Mouse (Mus musculus) kidney, embryonic 16.5 days (tissue): Measurements from ENCODE around the gene Col2a1. TPM values are rescaled to one million over a fixed set of nuclear protein-coding genes. Genes with fewer than 3 reads are reported as not detected.
A peak's percentile ranks its signal among the peaks of the same experiment; 100 is the strongest.

Source experiments
- ATAC-seq: fragments of 200-750 bp; cut with Nextera tagmentation; 2 replicates; pipeline ENCODE4 v1.8.0; 2017; ENCODE audit warnings: moderate TSS enrichment; ENCODE audit not compliant: low FRiP score, low TSS enrichment
- H3K27ac ChIP-seq: fragments of 300-500 bp; sonication (generic); 2 replicates; pipeline ENCODE4 v1.5.1; 2014; ENCODE audit warnings: low read length
- H3K27me3 ChIP-seq: fragments of 300-500 bp; sonication (generic); 2 replicates; pipeline ENCODE4 v1.6.1; 2014; ENCODE audit warnings: low read length, control low read depth, mixed read lengths; ENCODE audit not compliant: insufficient read depth
- H3K36me3 ChIP-seq: fragments of 300-500 bp; sonication (generic); 2 replicates; pipeline ENCODE4 v1.6.1; 2014; ENCODE audit warnings: low read length, control low read depth, mixed read lengths; ENCODE audit not compliant: insufficient read depth
- H3K4me1 ChIP-seq: fragments of 300-500 bp; sonication (generic); 2 replicates; pipeline ENCODE4 v1.6.1; 2014; ENCODE audit warnings: low read length, control low read depth, mixed read lengths; ENCODE audit not compliant: insufficient read depth
- H3K4me2 ChIP-seq: fragments of 300-500 bp; sonication (generic); replicated peaks from 2 replicates; pipeline ENCODE4 v1.6.1; 2014; ENCODE audit warnings: low read depth, low read length
- H3K4me3 ChIP-seq: fragments of 300-500 bp; sonication (generic); 2 replicates; pipeline ENCODE4 v1.5.1; 2014; ENCODE audit warnings: mild to moderate bottlenecking, low read length
- H3K9ac ChIP-seq: fragments of 300-500 bp; sonication (generic); replicated peaks from 2 replicates; pipeline ENCODE4 v1.6.1; 2014; ENCODE audit warnings: low read length
- H3K9me3 ChIP-seq: fragments of 300-500 bp; sonication (generic); 2 replicates; pipeline ENCODE4 v1.6.1; 2016; ENCODE audit warnings: low read length, control low read depth
- WGBS: fragments of 180-500 bp; shearing (Covaris S2); extraction: QIAGEN DNeasy Blood & Tissue Kit; methylation state at CpG from one replicate; pipeline ENCODE4 v1.1.7; 2014; 5-methylcytosine and 5-hydroxymethylcytosine counted together
- polyA plus RNA-seq: library from polyadenylated mRNA; unstranded; fragments of >200 nt; fragmentation: Nextera tagmentation; extraction: Ambion mirVana; gene quantifications from 2 replicates; pipeline ENCODE4 v1.2.1, GENCODE M21; 2015

Col2a1 gene
- polyA plus RNA-seq, 1 experiment from 2014 or later: 19.5 TPM

GRCm38 (mm10) chr15:97940088-97940487, 64.4 kb downstream of the Col2a1 start:
- Histone ChIP-seq H3K9me3 (no peaks in the 10 kb centered on the region), H3K4me3 (no peak overlapping the region), H3K27ac (no peak overlapping the region), H3K4me2 (no peak overlapping the region), H3K9ac (no peak overlapping the region), H3K4me1 (peaks cover 17% of the 10 kb centered on the region), H3K27me3 (no peaks in the 10 kb centered on the region), H3K36me3 (no peaks in the 10 kb centered on the region)
- ATAC-seq: no peak
- WGBS: 95% methylated on average over 2 of the region's 2 CpGs

GRCm38 (mm10) chr15:97938580-97938979, 65.9 kb downstream of the Col2a1 start:
- no peaks in the 10 kb centered on the region for H3K36me3 ChIP-seq
- H3K9me3 ChIP-seq: no peaks in the 10 kb centered on the region
- no peaks in the 10 kb centered on the region for H3K27me3 ChIP-seq
- ATAC-seq: no peak
- H3K9ac ChIP-seq: no peak overlapping the region
- H3K4me1 ChIP-seq: peaks cover 8% of the 10 kb centered on the region; the same call in 1 of the 2 replicates
- peak overlapping the region; percentile 29; the same call in 1 of the 2 replicates for H3K27ac ChIP-seq
- WGBS: 47% methylated on average over 6 of the region's 6 CpGs
- no peak overlapping the region for H3K4me3 ChIP-seq
- no peak overlapping the region for H3K4me2 ChIP-seq

GRCm38 (mm10) chr15:97932441-97932840, 72.1 kb downstream of the Col2a1 start:
- Histone ChIP-seq H3K4me3 (no peak overlapping the region), H3K27ac (peak overlapping the region; percentile 40; the same call in 1 of the 2 replicates), H3K27me3 (no peaks in the 10 kb centered on the region), H3K36me3 (no peaks in the 10 kb centered on the region), H3K9ac (no peak overlapping the region), H3K4me1 (peaks cover 17% of the 10 kb centered on the region), H3K9me3 (no peaks in the 10 kb centered on the region), H3K4me2 (no peak overlapping the region)
- peak; percentile 52 for ATAC-seq
- 50% methylated on average over 12 of the region's 12 CpGs for WGBS

GRCm38 (mm10) chr15:97929259-97929824, 75.2 kb downstream of the Col2a1 start:
- no peak overlapping the region for H3K4me3 ChIP-seq
- no peak overlapping the region for H3K4me2 ChIP-seq
- H3K27me3 ChIP-seq: no peaks in the 10 kb centered on the region
- no peak overlapping the region for H3K27ac ChIP-seq
- WGBS: 46% methylated on average over 13 of the region's 13 CpGs
- no peak overlapping the region for H3K9ac ChIP-seq
- H3K36me3 ChIP-seq: no peaks in the 10 kb centered on the region
- peaks cover 24% of the 10 kb centered on the region for H3K4me1 ChIP-seq
- H3K9me3 ChIP-seq: no peaks in the 10 kb centered on the region
- ATAC-seq: no peak

- Histone ChIP-seq H3K4me2 (no peak overlapping the region; the same call in 1 of the 2 replicates), H3K9me3 (no peaks in the 10 kb centered on the region), H3K4me1 (peaks cover 24% of the 10 kb centered on the region), H3K9ac (0 out of 2 replicates have a peak overlapping the region, but pooled peaks have one; percentile 19), H3K27me3 (no peaks in the 10 kb centered on the region), H3K27ac (peak overlapping the region; percentile 81), H3K36me3 (no peaks in the 10 kb centered on the region), H3K4me3 (no peak overlapping the region)
- 49% methylated on average over 6 of the region's 6 CpGs for WGBS
- no peak for ATAC-seq
These were observed 76.7 kb downstream of the Col2a1 start for GRCm38 (mm10) chr15:97927821-97928220.

GRCm38 (mm10) chr15:97927018-97927417, 77.5 kb downstream of the Col2a1 start:
- no peak overlapping the region for H3K4me2 ChIP-seq
- H3K27me3 ChIP-seq: no peaks in the 10 kb centered on the region
- no peaks in the 10 kb centered on the region for H3K9me3 ChIP-seq
- 31% methylated on average over 4 of the region's 4 CpGs for whole genome bisulfite sequencing
- no peaks in the 10 kb centered on the region for H3K36me3 ChIP-seq
- peak overlapping the region; percentile 81 for H3K27ac ChIP-seq
- peaks cover 24% of the 10 kb centered on the region for H3K4me1 ChIP-seq
- peak; percentile 85 for ATAC-seq
- H3K4me3 ChIP-seq: no peak overlapping the region
- 0 out of 2 replicates have a peak overlapping the region, but pooled peaks have one; percentile 19 for H3K9ac ChIP-seq

Other genes starting within 250 kb of the Col2a1 start
- 36.3 and 36.4 TPM in 2 replicates for gene Rapgef3, start 236.7 kb downstream of the Col2a1 start, polyA plus RNA-seq
- gene Slc48a1, start 226.2 kb downstream of the Col2a1 start, polyA plus RNA-seq: 81.7 and 81.9 TPM in 2 replicates
- 37.3 and 40.0 TPM in 2 replicates for gene Hdac7, start 160.2 kb downstream of the Col2a1 start, polyA plus RNA-seq
- gene Vdr, start 94.1 kb downstream of the Col2a1 start, polyA plus RNA-seq: 9.6 and 10.5 TPM in 2 replicates
- 56.0 and 61.3 TPM in 2 replicates for gene Tmem106c, start 40.5 kb downstream of the Col2a1 start, polyA plus RNA-seq
- 45.7 and 45.8 TPM in 2 replicates for gene Pfkm, start 87.9 kb upstream of the Col2a1 start, polyA plus RNA-seq
- 29.9 and 31.3 TPM in 2 replicates for gene Senp1, start 89.0 kb upstream of the Col2a1 start, polyA plus RNA-seq
- gene Asb8, start 160.9 kb upstream of the Col2a1 start, polyA plus RNA-seq: 59.6 and 60.2 TPM in 2 replicates
- gene Ccdc184, start 162.5 kb upstream of the Col2a1 start, polyA plus RNA-seq: 1.8 and 2.1 TPM in 2 replicates
- not detected in 2 replicates for gene Olfr288, start 190.8 kb upstream of the Col2a1 start, polyA plus RNA-seq
- not detected in 2 replicates for gene Gm44579, start 216.3 kb upstream of the Col2a1 start, polyA plus RNA-seq
- not detected in 2 replicates for gene Olfr287, start 216.4 kb upstream of the Col2a1 start, polyA plus RNA-seq
- gene Olfr286, start 229.8 kb upstream of the Col2a1 start, polyA plus RNA-seq: not detected in 2 replicates